Mouse (Mus musculus) liver, adult 2 months (tissue): ENCODE data around the gene Slc12a8.

Experiments
- CTCF ChIP-seq: fragments of 200-500 bp; IDR thresholded peaks from 2 replicates; pipeline ENCODE4 v1.5.1; 2011; ENCODE audit warnings: low read depth, low read length, control low read depth
- POLR2A ChIP-seq: fragments of 200-500 bp; IDR thresholded peaks from 2 replicates; pipeline ENCODE4 v1.6.1; 2011; ENCODE audit warnings: low read length, control low read depth; ENCODE audit not compliant: insufficient read depth; ENCODE audit errors: extremely low read depth

GRCm38 (mm10) chr16:33611291-33611690 is 94.2 kb downstream of the Slc12a8 start:
- TF ChIP-seq CTCF (no peak), POLR2A (no peak)
